Mouse (Mus musculus) left cerebral cortex, adult 2 months (tissue): ENCODE measurements around the gene Klk7. TPM values are rescaled to one million over a fixed set of nuclear protein-coding genes. Genes with fewer than 3 reads are reported as not detected.

ENCODE experiments used
- DNase-seq, 2 experiments: peaks; one replicate each; pipeline ENCODE4 v3.0.0; 2021 to 2022; ENCODE audit warnings: low spot score in 2 of 2, mixed read lengths in 1 of 2; ENCODE audit errors: extremely low spot score in 1 of 2
- H3K27ac ChIP-seq: fragments of 200-600 bp; 2 replicates; pipeline ENCODE4 v1.8.1; 2022
- H3K4me3 ChIP-seq: fragments of 200-600 bp; 2 replicates; pipeline ENCODE4 v1.8.1; 2022
- CTCF ChIP-seq: fragments of 200-600 bp; IDR thresholded peaks from 2 replicates; pipeline ENCODE4 v1.8.1; 2022; ENCODE audit warnings: antibody characterized with exemption, mild to moderate bottlenecking, moderate library complexity
- intact Hi-C: fragments of 180-260 bp; cut with DNase I; formaldehyde crosslinking; loops from one replicate; pipeline ENCODE4 v1.15.1; 2025
- total RNA-seq, 2 experiments: library from RNA; stranded (reverse); gene quantifications; 2 replicates each; pipeline ENCODE4 v1.2.3; 2021

Klk7 gene
- total RNA-seq, 2 experiments from 2014 or later: not detected

- no peak for TF ChIP-seq CTCF
- no peak for DNase-seq
- intact Hi-C loops: no loop called here
- Histone ChIP-seq H3K4me3 (peak overlapping the region; percentile 56; the same call in 1 of the 2 replicates), H3K27ac (no peak overlapping the region)
These were observed 13.1 kb upstream of the Klk7 start for GRCm38 (mm10) chr7:43797844-43798462.

DNA sequence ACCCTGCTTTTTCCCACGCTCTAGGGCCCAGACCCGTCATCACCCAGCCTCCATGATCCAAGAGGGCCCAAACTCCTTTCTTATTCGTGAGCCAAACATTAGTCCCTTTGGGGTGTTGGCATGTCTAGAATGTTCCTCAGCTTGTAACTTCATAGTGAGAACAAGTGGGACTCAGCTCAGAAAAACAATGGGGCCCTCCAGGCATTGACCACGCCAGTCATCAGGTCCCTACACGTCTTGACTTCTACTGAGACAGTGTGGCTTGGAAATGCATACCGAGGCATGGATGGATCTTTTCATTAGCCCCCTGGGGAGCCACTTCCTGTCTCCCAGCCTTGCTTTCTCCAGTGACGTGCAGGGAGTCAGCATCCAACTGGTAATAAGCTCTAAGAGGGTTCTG lies 11.2 kb upstream of the Klk7 start:
- TF ChIP-seq CTCF: no peak
- intact Hi-C loops: no loop called here
- Histone ChIP-seq H3K27ac (no peak overlapping the region), H3K4me3 (no peak overlapping the region)
- no peak for DNase-seq

- no peak for DNase-seq
- intact Hi-C loops: no loop called here
- Histone ChIP-seq H3K27ac (no peak overlapping the region), H3K4me3 (no peak overlapping the region)
- TF ChIP-seq CTCF: no peak
These were observed 4.1 kb downstream of the Klk7 start for GRCm38 (mm10) chr7:43815211-43815610.

DNA sequence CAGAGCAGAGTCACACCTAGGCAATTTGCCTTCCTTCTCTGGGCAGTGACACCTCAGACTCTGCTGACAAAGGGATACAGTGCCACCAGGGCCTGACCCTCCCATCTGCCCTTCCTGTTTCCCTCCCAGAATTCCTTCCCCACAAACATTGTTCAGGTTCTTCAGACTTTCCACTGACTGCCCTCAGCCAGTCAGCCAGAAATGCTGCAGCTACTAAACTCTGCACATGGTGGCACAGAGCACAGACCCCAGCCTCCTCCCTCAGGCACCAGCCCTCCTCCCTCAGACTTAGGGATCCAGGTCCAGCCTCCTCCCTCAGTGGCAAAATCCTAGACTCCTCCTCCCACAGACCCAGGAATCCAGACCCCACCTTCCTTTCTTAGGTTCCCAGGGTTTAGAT lies 5.7 kb downstream of the Klk7 start:
- intact Hi-C loops: no loop called here
- H3K4me3 ChIP-seq: no peak overlapping the region
- TF ChIP-seq CTCF: no peak
- no peak overlapping the region for H3K27ac ChIP-seq
- no peak for DNase-seq

GRCm38 (mm10) chr7:43821581-43821980 lies 10.5 kb downstream of the Klk7 start:
- intact Hi-C loops: no loop called here
- no peak for DNase-seq
- TF ChIP-seq CTCF: no peak
- Histone ChIP-seq H3K4me3 (no peak overlapping the region), H3K27ac (no peak overlapping the region)

- Histone ChIP-seq H3K27ac (no peak within 1 kb of the TSS), H3K4me3 (no peak within 1 kb of the TSS)
- intact Hi-C loops: no loop called here
- no peak for DNase-seq
- TF ChIP-seq CTCF: no peak
These were observed 13.1 kb downstream of the Klk7 start, which contains the start of gene Klk6 for GRCm38 (mm10) chr7:43824199-43824598. Gene Klk6, plus strand, starts transcription at chr7:43824499.

- Histone ChIP-seq H3K4me3 (no peak overlapping the region), H3K27ac (no peak overlapping the region)
- intact Hi-C loops: no loop called here
- no peak for DNase-seq
- TF ChIP-seq CTCF: no peak
These were observed 15.0 kb downstream of the Klk7 start for GRCm38 (mm10) chr7:43826056-43826455.

GRCm38 (mm10) chr7:43827706-43828105 lies 16.6 kb downstream of the Klk7 start:
- no peak overlapping the region for H3K4me3 ChIP-seq
- intact Hi-C loops: no loop called here
- no peak overlapping the region for H3K27ac ChIP-seq
- no peak for DNase-seq
- TF ChIP-seq CTCF: no peak

GRCm38 (mm10) chr7:43829006-43829405 lies 17.9 kb downstream of the Klk7 start:
- DNase-seq: no peak
- Histone ChIP-seq H3K27ac (no peak overlapping the region), H3K4me3 (no peak overlapping the region)
- TF ChIP-seq CTCF: no peak
- intact Hi-C loops: no loop called here

DNA sequence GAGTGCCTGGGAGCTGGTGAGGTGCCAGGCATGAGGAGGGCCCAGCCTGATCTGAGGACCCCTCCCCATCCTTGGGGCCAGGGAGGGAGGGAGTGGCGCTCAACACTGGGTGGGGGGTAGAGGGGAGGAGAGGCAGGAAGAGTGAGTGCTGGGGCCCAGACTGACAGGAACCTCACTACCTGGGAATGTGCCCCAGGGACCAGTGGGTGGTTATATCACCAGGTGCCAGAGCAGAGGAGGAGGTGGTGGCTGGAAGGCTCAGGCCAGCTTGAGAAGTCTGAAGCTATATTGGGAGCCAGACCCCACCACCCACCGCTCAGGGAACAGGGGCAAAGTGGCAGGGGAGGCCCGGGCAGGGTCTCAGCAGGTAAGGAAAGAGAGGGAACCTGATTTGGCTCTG lies 30.6 kb downstream of the Klk7 start, which contains the start of gene Klk5:
Klk5 (plus strand) TSS at position 271 of the 400 bp plus-strand sequence.
- no peak for TF ChIP-seq CTCF
- Histone ChIP-seq H3K4me3 (no peak within 1 kb of the TSS), H3K27ac (no peak within 1 kb of the TSS)
- no peak for DNase-seq
- intact Hi-C loops: no loop called here

- intact Hi-C loops: no loop called here
- H3K4me3 ChIP-seq: no peak overlapping the region
- H3K27ac ChIP-seq: no peak overlapping the region
- no peak for TF ChIP-seq CTCF
- no peak for DNase-seq
These were observed 32.7 kb downstream of the Klk7 start for GRCm38 (mm10) chr7:43843801-43844200.

DNA sequence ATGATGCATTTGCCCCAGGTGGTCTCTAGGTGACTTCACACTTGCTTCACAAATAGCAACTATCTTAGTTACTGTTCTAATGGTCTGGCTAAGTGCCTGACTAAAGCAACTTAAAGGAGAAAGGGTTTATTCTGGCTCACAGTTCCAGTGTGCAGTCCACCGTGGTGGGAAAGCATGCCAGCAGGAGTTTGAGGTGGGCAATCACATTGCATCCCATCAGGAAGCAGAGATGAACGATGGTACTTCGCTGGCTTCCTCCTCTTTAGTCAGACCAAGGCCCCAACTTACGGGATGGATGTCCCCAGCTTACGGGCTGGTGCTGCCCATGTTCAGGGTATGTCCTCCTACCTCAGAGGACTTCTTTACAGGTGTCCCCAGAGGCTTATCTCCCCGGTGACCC lies 40.5 kb downstream of the Klk7 start:
- Histone ChIP-seq H3K4me3 (no peak overlapping the region), H3K27ac (no peak overlapping the region)
- intact Hi-C loops: no loop called here
- no peak for DNase-seq
- TF ChIP-seq CTCF: no peak

DNA sequence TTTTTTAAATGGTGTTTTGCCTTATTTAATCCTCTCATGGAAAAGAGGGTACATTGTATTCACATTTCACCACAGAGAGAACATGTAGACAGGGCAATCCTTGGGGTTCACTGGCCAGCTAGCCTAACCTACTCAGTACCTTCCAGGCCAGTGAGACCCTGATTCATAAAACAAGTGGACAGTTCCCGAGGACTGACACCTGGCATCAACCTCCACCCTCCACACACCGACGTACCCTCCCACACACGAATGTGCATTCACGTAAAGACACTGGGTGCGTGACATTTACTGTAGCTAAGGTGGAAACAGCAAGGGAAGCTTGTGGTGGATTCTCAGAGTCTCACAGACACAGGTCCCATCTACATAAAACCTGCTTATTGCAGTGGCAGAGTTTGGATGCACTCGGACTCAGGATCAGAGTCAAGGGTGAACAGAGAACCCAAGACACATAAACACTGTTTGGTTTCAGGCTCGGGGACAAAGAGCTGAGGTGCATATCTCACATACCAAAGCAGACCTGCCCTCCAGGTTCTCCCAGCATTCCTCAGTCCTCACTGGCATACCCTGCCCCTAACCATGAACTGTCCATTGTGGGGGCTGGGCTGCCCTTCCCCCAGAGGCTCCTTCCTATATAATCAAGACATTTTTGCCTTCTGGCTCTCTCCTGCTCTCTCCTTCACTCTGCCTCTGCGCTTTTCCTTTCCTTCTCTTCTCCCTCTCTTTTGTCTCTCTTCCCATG lies 43.7 kb downstream of the Klk7 start:
- intact Hi-C loops: no loop called here
- Histone ChIP-seq H3K27ac (no peak overlapping the region), H3K4me3 (no peak overlapping the region)
- no peak for DNase-seq
- TF ChIP-seq CTCF: no peak
